Mouse (Mus musculus) brain, embryonic 14.5 days (tissue): ENCODE data around the gene Atrnl1. TPM values are rescaled to one million over a fixed set of nuclear protein-coding genes. Genes with fewer than 3 reads are reported as not detected.

Source experiments
- DNase-seq: peaks from one replicate; pipeline ENCODE4 v3.0.0-alpha.2; 2011; ENCODE audit warnings: low read depth
- CTCF ChIP-seq: fragments of 200-500 bp; IDR thresholded peaks from 2 replicates; pipeline ENCODE4 v1.5.1; 2012; ENCODE audit warnings: inconsistent platforms, mild to moderate bottlenecking, moderate library complexity, borderline replicate concordance; ENCODE audit not compliant: insufficient read depth, insufficient read length; ENCODE audit errors: extremely low read depth
- POLR2A ChIP-seq: fragments of 200-500 bp; IDR thresholded peaks from 2 replicates; pipeline ENCODE4 v1.6.1; 2012; ENCODE audit warnings: mild to moderate bottlenecking, inconsistent platforms, borderline replicate concordance; ENCODE audit not compliant: poor library complexity, insufficient read depth, insufficient read length, severe bottlenecking; ENCODE audit errors: extremely low read depth
- polyA plus RNA-seq: library from polyadenylated mRNA; depleted of rRNA; stranded (reverse); fragments of >200 nt; gene quantifications from 2 replicates; pipeline ENCODE4 v1.2.3, GENCODE M21; 2012

The Atrnl1 gene
- polyA plus RNA-seq, 1 experiment: 31.4 TPM

GRCm38 (mm10) chr19:57615972-57616621, 5.3 kb downstream of the Atrnl1 start:
- no peak for DNase-seq
- TF ChIP-seq CTCF: no peak
- TF ChIP-seq POLR2A: no peak

- TF ChIP-seq POLR2A (no peak), CTCF (no peak)
- no peak for DNase-seq
These were observed 8.3 kb downstream of the Atrnl1 start for GRCm38 (mm10) chr19:57619088-57619487.

GRCm38 (mm10) chr19:57621814-57622213, 11.0 kb downstream of the Atrnl1 start:
- TF ChIP-seq CTCF (no peak), POLR2A (no peak)
- no peak for DNase-seq

- peak; percentile 80 for DNase-seq
- no peak for TF ChIP-seq CTCF
- TF ChIP-seq POLR2A: no peak
These were observed 14.9 kb downstream of the Atrnl1 start for GRCm38 (mm10) chr19:57625738-57626137.

GRCm38 (mm10) chr19:57627251-57627650, 16.4 kb downstream of the Atrnl1 start:
- TF ChIP-seq POLR2A (no peak), CTCF (no peak)
- DNase-seq: no peak

- TF ChIP-seq CTCF (no peak), POLR2A (no peak)
- DNase-seq: no peak
These were observed 31.7 kb downstream of the Atrnl1 start for GRCm38 (mm10) chr19:57642536-57642935.

GRCm38 (mm10) chr19:57642980-57643379, 32.1 kb downstream of the Atrnl1 start:
- no peak for TF ChIP-seq POLR2A
- TF ChIP-seq CTCF: no peak
- peak; percentile 82 for DNase-seq

GRCm38 (mm10) chr19:57648202-57648943, 37.5 kb downstream of the Atrnl1 start:
- TF ChIP-seq CTCF: no peak
- peak; percentile 30 for DNase-seq

- no peak for DNase-seq
- no peak for TF ChIP-seq CTCF
- no peak for TF ChIP-seq POLR2A
These were observed 38.1 kb downstream of the Atrnl1 start for GRCm38 (mm10) chr19:57648944-57649271.

- no peak for TF ChIP-seq POLR2A
- peak; percentile 67 for TF ChIP-seq CTCF
- peak; percentile 84 for DNase-seq
These were observed 44.2 kb downstream of the Atrnl1 start for GRCm38 (mm10) chr19:57655083-57655482.

- TF ChIP-seq CTCF (no peak), POLR2A (no peak)
- DNase-seq: no peak
These were observed 44.7 kb downstream of the Atrnl1 start for GRCm38 (mm10) chr19:57655491-57655890.

- TF ChIP-seq CTCF (no peak), POLR2A (no peak)
- no peak for DNase-seq
These were observed 46.7 kb downstream of the Atrnl1 start for GRCm38 (mm10) chr19:57657426-57658087.
